Mouse (Mus musculus) cerebellum, adult 2 months (tissue): ENCODE results near the gene Scrn1.

Experiments
- CTCF ChIP-seq: fragments of 200-500 bp; IDR thresholded peaks from 2 replicates; pipeline ENCODE4 v1.5.1; 2011; ENCODE audit warnings: low read depth, mild to moderate bottlenecking, control low read depth, low read length, moderate library complexity, borderline replicate concordance; ENCODE audit not compliant: insufficient read depth
- POLR2A ChIP-seq: fragments of 200-500 bp; IDR thresholded peaks from 2 replicates; pipeline ENCODE4 v1.6.1; 2011; ENCODE audit warnings: low read length, control low read depth, borderline replicate concordance; ENCODE audit not compliant: insufficient read depth

DNA sequence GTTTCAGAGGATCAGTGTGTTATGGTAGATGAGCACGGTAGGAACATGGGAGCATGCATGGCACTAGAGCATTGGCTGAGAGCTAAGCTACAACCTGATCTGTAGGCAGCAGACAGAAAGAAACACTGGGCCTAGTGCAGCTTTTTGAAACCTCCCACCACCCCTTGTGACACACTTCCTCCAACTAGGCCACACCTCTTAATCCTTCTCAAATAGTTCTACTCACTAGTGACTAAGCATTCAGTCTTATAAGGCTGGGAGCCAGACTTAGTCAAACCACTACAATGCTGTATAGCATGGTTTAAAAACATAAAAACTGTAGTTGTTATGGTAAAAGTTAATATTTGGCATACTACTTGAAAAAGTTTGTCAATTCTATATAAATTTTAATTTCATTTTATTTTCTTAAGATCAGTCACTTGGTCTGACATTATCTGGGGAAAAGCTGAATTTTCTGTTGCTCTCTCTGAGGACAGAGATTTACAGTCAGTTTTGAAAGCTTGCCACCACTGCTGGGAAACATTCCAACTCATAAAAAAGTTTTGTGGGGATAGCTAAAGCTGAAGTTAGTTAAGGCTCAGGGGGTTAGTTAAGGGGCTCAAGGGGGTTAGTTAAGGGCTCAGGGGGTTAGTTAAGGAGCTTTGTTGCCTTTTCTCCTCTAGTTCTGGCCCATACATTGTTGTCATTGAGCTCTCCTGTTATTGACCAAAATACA, 37.9 kb upstream of the Scrn1 start:
- TF ChIP-seq POLR2A: no peak
- TF ChIP-seq CTCF: no peak
